Mouse (Mus musculus) CH12.LX (cell line): ENCODE data around the gene Abca5. TPM values are rescaled to one million over a fixed set of nuclear protein-coding genes. Genes with fewer than 3 reads are reported as not detected.

Experiments
- DNase-seq: peaks from one replicate; pipeline ENCODE4 v3.0.0-alpha.2; 2013; ENCODE audit errors: extremely low read depth
- H3K27ac ChIP-seq: 2 replicates; pipeline ENCODE4 v1.5.1; 2012; ENCODE audit warnings: low read depth, mild to moderate bottlenecking, control low read depth, moderate library complexity; ENCODE audit not compliant: insufficient read depth
- H3K27me3 ChIP-seq: replicated peaks from 2 replicates; pipeline ENCODE3; 2012; ENCODE audit warnings: inconsistent platforms
- H3K36me3 ChIP-seq, 2 experiments: replicated peaks in 1 of 2; 2 replicates each; pipeline versions ENCODE3 to v1.6.1; 2012; ENCODE audit warnings: inconsistent platforms in 1 of 2, low read length in 1 of 2, mild to moderate bottlenecking in 1 of 2, mixed read lengths in 1 of 2, moderate library complexity in 1 of 2; ENCODE audit not compliant: control insufficient read depth in 1 of 2, insufficient read depth in 1 of 2
- H3K4me1 ChIP-seq, 2 experiments: 2 replicates each; pipeline ENCODE4 v1.6.1; 2012; ENCODE audit warnings: inconsistent platforms in 1 of 2, moderate library complexity in 1 of 2; ENCODE audit not compliant: insufficient read depth in 2 of 2, control insufficient read depth in 1 of 2
- H3K4me2 ChIP-seq: 2 replicates; pipeline ENCODE4 v1.6.1; 2012; ENCODE audit warnings: low read depth, mild to moderate bottlenecking, control low read depth; ENCODE audit not compliant: poor library complexity, insufficient read depth, severe bottlenecking
- H3K4me3 ChIP-seq, 3 experiments: fragments of 150-350 bp in 1 of 3; sonication (generic) in 1 of 3; replicated peaks in 1 of 3; 2 replicates each; pipeline versions ENCODE3 to v1.5.1; 2011 to 2012; ENCODE audit warnings: low read depth in 2 of 3, low read length in 2 of 3, mild to moderate bottlenecking in 2 of 3, moderate library complexity in 2 of 3, control low read depth in 1 of 3, improper control_type of control experiment in 1 of 3, inconsistent platforms in 1 of 3, mixed read lengths in 1 of 3; ENCODE audit not compliant: poor library complexity in 1 of 3
- H3K79me2 ChIP-seq: replicated peaks from 2 replicates; pipeline ENCODE4 v1.6.1; 2012; ENCODE audit warnings: mild to moderate bottlenecking, moderate library complexity; ENCODE audit not compliant: control insufficient read depth, poor library complexity, insufficient read depth, severe bottlenecking; ENCODE audit errors: extremely low read depth
- H3K9ac ChIP-seq: 2 replicates; pipeline ENCODE4 v1.6.1; 2012; ENCODE audit warnings: low read depth, mild to moderate bottlenecking, control low read depth, moderate library complexity; ENCODE audit not compliant: insufficient read depth
- H3K9me3 ChIP-seq: replicated peaks from 2 replicates; pipeline ENCODE3; 2012; ENCODE audit warnings: low read length, inconsistent platforms, mixed read lengths
- BHLHE40 ChIP-seq: IDR thresholded peaks from 2 replicates; pipeline ENCODE4 v1.6.1; 2011; ENCODE audit warnings: mild to moderate bottlenecking, low read depth, low read length, improper control_type of control experiment
- CTCF ChIP-seq, 2 experiments: IDR thresholded peaks in 1 of 2; conservative IDR thresholded peaks in 1 of 2; 2 replicates each; pipeline ENCODE4 v1.5.1; 2011 to 2012; ENCODE audit warnings: low read depth in 2 of 2, low read length in 2 of 2, improper control_type of control experiment in 1 of 2, inconsistent platforms in 1 of 2, mild to moderate bottlenecking in 1 of 2, moderate library complexity in 1 of 2
- E2F4 ChIP-seq: IDR thresholded peaks from 2 replicates; pipeline ENCODE4 v1.6.1; 2011; ENCODE audit warnings: low read depth, low read length, improper control_type of control experiment; ENCODE audit not compliant: insufficient replicate concordance
- ELF1 ChIP-seq: IDR thresholded peaks from 2 replicates; pipeline ENCODE4 v1.6.1; 2014; ENCODE audit warnings: low read depth, mild to moderate bottlenecking, inconsistent platforms, low read length, improper control_type of control experiment
- IRF4 ChIP-seq: IDR thresholded peaks from 2 replicates; pipeline ENCODE4 v1.6.1; 2014; ENCODE audit warnings: low read depth, mild to moderate bottlenecking, inconsistent platforms, low read length, improper control_type of control experiment
- KAT2A ChIP-seq: IDR thresholded peaks from 2 replicates; pipeline ENCODE4 v1.6.1; 2012; ENCODE audit warnings: low read length, improper control_type of control experiment, inconsistent platforms; ENCODE audit not compliant: insufficient replicate concordance
- MAFK ChIP-seq: IDR thresholded peaks from 2 replicates; pipeline ENCODE4 v1.6.1; 2011; ENCODE audit warnings: low read length, improper control_type of control experiment; ENCODE audit not compliant: insufficient replicate concordance
- MAX ChIP-seq: IDR thresholded peaks from 2 replicates; pipeline ENCODE4 v1.6.1; 2011; ENCODE audit warnings: low read length, improper control_type of control experiment
- MEF2A ChIP-seq: IDR thresholded peaks from 2 replicates; pipeline ENCODE4 v1.6.1; 2014; ENCODE audit warnings: low read depth, mild to moderate bottlenecking, inconsistent platforms, low read length, improper control_type of control experiment, borderline replicate concordance
- MYC ChIP-seq: IDR thresholded peaks from 2 replicates; pipeline ENCODE4 v1.6.1; 2011; ENCODE audit warnings: low read depth, mild to moderate bottlenecking, improper control_type of control experiment, low read length
- NELFE ChIP-seq: IDR thresholded peaks from 2 replicates; pipeline ENCODE4 v1.6.1; 2011; ENCODE audit warnings: low read depth, low read length, improper control_type of control experiment
- PAX5 ChIP-seq: IDR thresholded peaks from 2 replicates; pipeline ENCODE4 v1.6.1; 2012; ENCODE audit warnings: low read length, inconsistent platforms, mixed read lengths
- POLR2A ChIP-seq: IDR thresholded peaks from 2 replicates; pipeline ENCODE4 v1.6.1; 2011; ENCODE audit warnings: low read depth, mild to moderate bottlenecking, improper control_type of control experiment, low read length
- POLR2AphosphoS2 ChIP-seq: IDR thresholded peaks from 2 replicates; pipeline ENCODE4 v1.6.1; 2011; ENCODE audit warnings: low read depth, low read length, improper control_type of control experiment
- RAD21 ChIP-seq: IDR thresholded peaks from 2 replicates; pipeline ENCODE4 v1.6.1; 2011; ENCODE audit warnings: low read depth, mild to moderate bottlenecking, low read length, improper control_type of control experiment, moderate library complexity
- RCOR1 ChIP-seq: conservative IDR thresholded peaks from 2 replicates; pipeline ENCODE4 v1.6.1; 2012; ENCODE audit warnings: low read depth, mild to moderate bottlenecking, inconsistent platforms, low read length, improper control_type of control experiment
- SIN3A ChIP-seq: IDR thresholded peaks from 2 replicates; pipeline ENCODE4 v1.6.1; 2012; ENCODE audit warnings: low read length, improper control_type of control experiment, inconsistent platforms
- SMC3 ChIP-seq: IDR thresholded peaks from 2 replicates; pipeline ENCODE4 v1.6.1; 2011; ENCODE audit warnings: low read depth, low read length, improper control_type of control experiment
- TBP ChIP-seq: conservative IDR thresholded peaks from 2 replicates; pipeline ENCODE4 v1.6.1; 2011; ENCODE audit warnings: low read depth, low read length, improper control_type of control experiment
- TCF12 ChIP-seq: IDR thresholded peaks from 2 replicates; pipeline ENCODE4 v1.6.1; 2014; ENCODE audit warnings: low read depth, mild to moderate bottlenecking, inconsistent platforms, low read length, improper control_type of control experiment
- USF1 ChIP-seq: IDR thresholded peaks from 2 replicates; pipeline ENCODE4 v1.6.1; 2014; ENCODE audit warnings: low read depth, mild to moderate bottlenecking, inconsistent platforms, low read length, improper control_type of control experiment
- USF2 ChIP-seq: conservative IDR thresholded peaks from 2 replicates; pipeline ENCODE4 v1.6.1; 2011; ENCODE audit warnings: low read depth, low read length, improper control_type of control experiment
- ZC3H11A ChIP-seq: IDR thresholded peaks from 2 replicates; pipeline ENCODE4 v1.6.1; 2012; ENCODE audit warnings: low read depth, mild to moderate bottlenecking, inconsistent platforms, low read length, improper control_type of control experiment
- ZKSCAN1 ChIP-seq: IDR thresholded peaks from 2 replicates; pipeline ENCODE4 v1.6.1; 2012; ENCODE audit warnings: low read depth, inconsistent platforms, low read length, improper control_type of control experiment, borderline replicate concordance
- dilution Hi-C: fragments of 300-500 bp; cut with MboI; formaldehyde crosslinking; loops from 2 replicates; pipeline ENCODE4 v1.14.3; 2020; ENCODE audit warnings: low sequenced_read_pairs; ENCODE audit not compliant: extremely low pct_unique_long_range_greater_than_20kb, extremely low pct_ligation_motif_present
- in situ Hi-C: fragments of 300-500 bp; cut with MboI; formaldehyde crosslinking; loops from 3 replicates; pipeline ENCODE4 v1.14.3; 2019; ENCODE audit warnings: low sequenced_read_pairs, low pct_ligation_motif_present, low pct_unique_long_range_greater_than_20kb, mixed read lengths
- polyA plus RNA-seq: library from polyadenylated mRNA; unstranded; fragments of >175 nt; gene quantifications from 2 replicates; pipeline ENCODE4 v1.2.1, GENCODE M21; 2012; ENCODE audit warnings: low read depth; ENCODE audit not compliant: insufficient read length
- total RNA-seq, 2 experiments: library from RNA; depleted of rRNA; stranded (reverse); fragments of 300-350 nt in 1 of 2; fragments of >200 nt in 1 of 2; gene quantifications; 2 replicates each; pipeline ENCODE4 v1.2.3; 2012 to 2014

The Abca5 gene
- total and polyA plus RNA-seq, 3 experiments = 5.0 to 6.2 (median 6.2) TPM

- TF ChIP-seq MEF2A (no peak), USF1 (no peak), POLR2AphosphoS2 (no peak), E2F4 (no peak; the same call in 1 of the 2 replicates), POLR2A (no peak), MYC (0 out of 2 replicates have a peak, but pooled peaks have one; percentile 12), RAD21 (peak; percentile 83), KAT2A (no peak), CTCF (conservative IDR thresholded peaks at IDR 0.05 in 1 of 2, IDR thresholded peaks at IDR 0.05 in 1 of 2; ENCODE audit: low read depth in 2 of 2, low read length in 2 of 2) (peak; percentile 89 to 91), RCOR1 (no peak), MAX (no peak), USF2 (no peak), PAX5 (no peak)
Observed at GRCm38 (mm10) chr11:110271745-110272144, 65.8 kb downstream of the Abca5 start (continued).

GRCm38 (mm10) chr11:110268244-110268844 lies 69.2 kb downstream of the Abca5 start:
- Histone ChIP-seq H3K9ac (peak overlapping the region; percentile 50), H3K4me3 (peak overlapping the region; percentile 10 to 27 (median 25)), H3K9me3 (no peaks in the 10 kb centered on the region), H3K27ac (no peak overlapping the region), H3K4me1 (peaks cover 0 to 11% of the 10 kb centered on the region in 2 experiments; a peak in 2 of 4 replicates), H3K27me3 (no peaks in the 10 kb centered on the region), H3K79me2 (no peaks in the 10 kb centered on the region), H3K36me3 (no peaks in the 10 kb centered on the region), H3K4me2 (peak overlapping the region; percentile 47)
- in situ Hi-C loops (loop anchor here (5.0 to 25.0 kb wide), 2 partner anchors 391 to 581 kb away; no protein-coding TSS in a partner anchor), dilution Hi-C loops (no loop called here)
- TF ChIP-seq TCF12 (no peak), RAD21 (peak; percentile 96), ZKSCAN1 (no peak), ELF1 (peak; percentile 86), BHLHE40 (no peak), SIN3A (no peak), CTCF (conservative IDR thresholded peaks at IDR 0.05 in 1 of 2, IDR thresholded peaks at IDR 0.05 in 1 of 2; ENCODE audit: low read depth in 2 of 2, low read length in 2 of 2) (peak; percentile 97 to 98), USF1 (no peak), IRF4 (peak; percentile 45; the same call in 1 of the 2 replicates), POLR2A (peak; percentile 78), TBP (0 out of 2 replicates have a peak, but pooled peaks have one; percentile 66), SMC3 (peak; percentile 86), MAX (0 out of 2 replicates have a peak, but pooled peaks have one; percentile 36), MEF2A (peak; percentile 54; the same call in 1 of the 2 replicates), ZC3H11A (peak; percentile 71), MAFK (no peak), NELFE (0 out of 2 replicates have a peak, but pooled peaks have one; percentile 50)
- peak; percentile 96 for DNase-seq
